Mouse (Mus musculus): ENCODE results near the gene Gm20388. TPM values are rescaled to one million over a fixed set of nuclear protein-coding genes. Genes with fewer than 3 reads are reported as not detected.

Gm20388 gene
- total RNA-seq, 2 experiments from 2014 or later, result 18.6 TPM; not detected in 1

GRCm38 (mm10) chr8:122329553-122330239 is 2419.1 kb downstream of the Gm20388 start:
- no peak for DNase-seq (ENCODE audit: low spot score in 2 of 2)
- intact Hi-C loops (cut with DNase I), result no loop called here

GRCm38 (mm10) chr8:122330446-122331133 is 2419.9 kb downstream of the Gm20388 start:
- DNase-seq (ENCODE audit: low spot score in 2 of 2), result no peak
- intact Hi-C loops (cut with DNase I), result no loop called here

GRCm38 (mm10) chr8:122331134-122331523 is 2420.5 kb downstream of the Gm20388 start:
- DNase-seq (ENCODE audit: low spot score in 2 of 2), result peak in 1 of 2 experiments; percentile 38

GRCm38 (mm10) chr8:122332753-122333506 is 2422.3 kb downstream of the Gm20388 start:
- intact Hi-C loops (cut with DNase I), result loop anchor here (2.0 kb wide), 1 partner anchor 60 kb away; no protein-coding TSS in a partner anchor
- peak; percentile 79 to 80 for DNase-seq (ENCODE audit: low spot score in 2 of 2)

More at GRCm38 (mm10) chr8:122331134-122331523, 2420.5 kb downstream of the Gm20388 start:
- intact Hi-C loops (cut with DNase I), result no loop called here

- intact Hi-C loops (cut with DNase I), result loop anchor here (2.0 kb wide), 1 partner anchor 61 kb away; no protein-coding TSS in a partner anchor
- DNase-seq (ENCODE audit: low spot score in 2 of 2), result no peak
Measured at GRCm38 (mm10) chr8:122333531-122333930, 2422.9 kb downstream of the Gm20388 start.

GRCm38 (mm10) chr8:122334791-122335490 is 2424.3 kb downstream of the Gm20388 start:
- intact Hi-C loops (cut with DNase I), result loop anchor here (5.0 kb wide), 1 partner anchor 358 kb away; no protein-coding TSS in a partner anchor
- DNase-seq (ENCODE audit: low spot score in 2 of 2), result no peak

- intact Hi-C loops (cut with DNase I), result loop anchor here (5.0 kb wide), 1 partner anchor 358 kb away; no protein-coding TSS in a partner anchor
- DNase-seq (ENCODE audit: low spot score in 2 of 2), result peak in 1 of 2 experiments; percentile 32
Measured at GRCm38 (mm10) chr8:122335638-122336250, 2425.1 kb downstream of the Gm20388 start.

GRCm38 (mm10) chr8:122336251-122336910 is 2425.7 kb downstream of the Gm20388 start:
- intact Hi-C loops (cut with DNase I), result loop anchor here (5.0 kb wide), 1 partner anchor 359 kb away; no protein-coding TSS in a partner anchor
- DNase-seq (ENCODE audit: low spot score in 2 of 2), result peak; percentile 48 to 58

GRCm38 (mm10) chr8:122338852-122339251 is 2428.2 kb downstream of the Gm20388 start:
- intact Hi-C loops (cut with DNase I), result loop anchor here (5.0 kb wide), 1 partner anchor 362 kb away; no protein-coding TSS in a partner anchor
- no peak for DNase-seq (ENCODE audit: low spot score in 2 of 2)

- DNase-seq (ENCODE audit: low spot score in 2 of 2), result no peak
- intact Hi-C loops (cut with DNase I), result no loop called here
Measured at GRCm38 (mm10) chr8:122340761-122341160, 2430.1 kb downstream of the Gm20388 start.

GRCm38 (mm10) chr8:122341790-122342189 is 2431.1 kb downstream of the Gm20388 start:
- DNase-seq (ENCODE audit: low spot score in 2 of 2), result no peak
- intact Hi-C loops (cut with DNase I), result loop anchor here (2.0 kb wide), 1 partner anchor 27 kb away; no protein-coding TSS in a partner anchor

GRCm38 (mm10) chr8:122342362-122342761 is 2431.7 kb downstream of the Gm20388 start:
- peak in 1 of 2 experiments; percentile 58 for DNase-seq (ENCODE audit: low spot score in 2 of 2)
- intact Hi-C loops (cut with DNase I), result loop anchor here (2.0 kb wide), 1 partner anchor 26 kb away; no protein-coding TSS in a partner anchor

GRCm38 (mm10) chr8:122342806-122343209 is 2432.2 kb downstream of the Gm20388 start:
- intact Hi-C loops (cut with DNase I), result loop anchor here (2.0 kb wide), 1 partner anchor 26 kb away; no protein-coding TSS in a partner anchor
- DNase-seq (ENCODE audit: low spot score in 2 of 2), result peak; percentile 48 to 75

GRCm38 (mm10) chr8:122343341-122343740 is 2432.7 kb downstream of the Gm20388 start:
- no peak for DNase-seq (ENCODE audit: low spot score in 2 of 2)
- intact Hi-C loops (cut with DNase I), result loop anchor here (2.0 kb wide), 1 partner anchor 25 kb away; no protein-coding TSS in a partner anchor

GRCm38 (mm10) chr8:122343758-122344157 is 2433.1 kb downstream of the Gm20388 start:
- peak in 1 of 2 experiments; percentile 43 for DNase-seq (ENCODE audit: low spot score in 2 of 2)
- intact Hi-C loops (cut with DNase I), result loop anchor here (2.0 kb wide), 1 partner anchor 25 kb away; no protein-coding TSS in a partner anchor

- intact Hi-C loops (cut with DNase I), result no loop called here
- no peak for DNase-seq (ENCODE audit: low spot score in 2 of 2)
Measured at GRCm38 (mm10) chr8:122344219-122344618, 2433.6 kb downstream of the Gm20388 start.

- intact Hi-C loops (cut with DNase I), result no loop called here
- DNase-seq (ENCODE audit: low spot score in 2 of 2), result no peak
Measured at GRCm38 (mm10) chr8:122345181-122346095, 2434.8 kb downstream of the Gm20388 start.
